Mouse (Mus musculus) embryo, embryonic 11 days (tissue): ENCODE results near the gene Cfap65.

Experiments used
- DNase-seq: peaks from one replicate; pipeline ENCODE4 v3.0.0-alpha.2; 2015

The Cfap65 gene

DNA sequence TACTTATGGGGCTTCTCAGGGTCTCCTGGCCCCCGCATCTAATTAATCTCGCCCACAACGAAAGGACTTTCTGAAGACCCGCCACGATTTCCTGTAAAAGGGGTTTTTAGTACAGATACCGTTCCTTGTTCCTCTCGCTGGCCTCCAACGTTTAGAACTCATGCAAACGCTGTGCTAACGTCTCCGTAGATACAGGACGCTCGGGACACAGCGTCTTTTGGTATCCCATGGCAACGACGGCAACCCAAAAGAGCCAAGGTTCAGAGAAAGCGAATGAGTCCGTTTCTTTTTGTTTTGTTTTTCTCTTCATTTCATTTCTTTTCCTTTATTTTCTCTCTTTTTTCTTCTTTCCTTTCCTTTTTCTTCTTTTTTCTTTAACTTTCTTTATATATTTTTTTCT lies at the start of gene Cfap65:
Gene Cfap65 (minus strand): TSS at position 198 of the 400 bp plus-strand sequence.
- DNase-seq: peak; percentile 78

DNA sequence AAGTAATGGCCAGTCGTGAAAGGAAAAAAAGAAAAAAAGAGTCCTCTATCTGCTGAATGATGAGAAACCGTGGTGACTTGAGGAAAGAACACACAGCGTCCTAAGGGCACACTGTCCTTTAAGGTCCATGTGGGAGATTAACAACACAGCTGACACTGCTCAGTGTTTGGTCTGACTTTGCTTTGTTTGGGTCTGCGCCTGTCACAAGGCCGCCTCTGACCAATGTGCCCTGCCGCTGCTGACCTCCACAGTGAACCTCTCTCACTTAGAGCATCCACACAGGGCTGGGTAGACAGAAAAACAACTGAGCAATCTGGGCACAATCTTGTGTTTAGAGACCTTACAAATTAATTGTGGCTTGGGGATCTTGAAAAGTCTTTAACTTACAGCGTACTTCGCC lies 41.6 kb upstream of the Cfap65 start:
- no peak for DNase-seq

DNA sequence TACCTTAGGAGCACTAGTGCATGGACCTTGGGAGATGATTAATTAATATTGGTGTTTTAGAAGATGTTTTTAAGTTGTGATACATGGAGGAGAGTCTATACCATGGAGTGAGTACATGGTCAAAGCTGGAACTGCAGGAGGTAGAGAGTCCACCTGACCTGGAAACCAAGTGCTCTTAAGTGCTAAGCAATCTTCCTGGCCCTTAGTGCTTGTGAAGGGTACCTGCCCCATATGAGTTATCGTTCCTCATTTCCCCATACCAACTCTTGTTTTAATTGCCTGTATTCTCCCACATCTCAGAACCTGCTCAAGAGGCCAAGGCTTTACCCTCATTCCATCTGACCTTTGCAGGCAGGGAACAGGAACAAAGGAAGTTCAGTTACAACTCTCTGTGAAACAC lies 40.5 kb upstream of the Cfap65 start:
- DNase-seq: no peak

- no peak for DNase-seq
Observed at GRCm38 (mm10) chr1:74973590-74973989, 38.2 kb upstream of the Cfap65 start.

DNA sequence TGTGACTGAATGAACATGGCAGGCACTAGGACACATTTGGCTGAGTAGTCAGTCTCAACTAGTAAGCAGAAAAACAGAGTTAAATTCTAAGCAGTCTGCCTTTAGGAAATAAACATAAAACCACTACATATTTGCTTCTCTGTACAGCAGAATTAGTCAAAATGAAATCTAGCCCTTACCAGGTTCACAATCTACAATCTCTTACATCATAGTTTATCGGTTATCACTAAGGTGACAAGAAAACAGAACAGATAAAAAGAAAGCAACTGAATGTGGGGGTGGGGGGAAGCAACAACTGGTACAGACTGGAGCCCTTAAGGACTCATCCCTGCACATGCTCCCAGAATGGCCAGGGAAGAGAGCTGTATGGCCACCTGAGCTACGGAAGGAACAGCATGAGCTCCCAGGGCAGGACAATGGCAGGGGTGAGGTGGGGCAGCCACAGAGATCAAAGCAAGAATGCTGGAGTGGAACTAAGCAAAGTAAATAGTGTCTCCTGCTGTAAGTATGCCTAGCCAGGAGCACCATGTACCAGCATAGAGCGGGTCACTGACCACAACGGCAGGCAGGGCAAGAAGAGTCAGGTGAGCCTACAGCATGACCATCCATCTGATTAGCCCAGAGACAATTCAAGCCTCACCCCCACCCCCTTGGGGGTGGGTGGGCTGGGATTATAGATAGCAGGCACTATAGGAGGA lies 36.1 kb upstream of the Cfap65 start:
- DNase-seq: no peak

- no peak for DNase-seq
Observed at GRCm38 (mm10) chr1:74967962-74968580, 32.7 kb upstream of the Cfap65 start.

DNA sequence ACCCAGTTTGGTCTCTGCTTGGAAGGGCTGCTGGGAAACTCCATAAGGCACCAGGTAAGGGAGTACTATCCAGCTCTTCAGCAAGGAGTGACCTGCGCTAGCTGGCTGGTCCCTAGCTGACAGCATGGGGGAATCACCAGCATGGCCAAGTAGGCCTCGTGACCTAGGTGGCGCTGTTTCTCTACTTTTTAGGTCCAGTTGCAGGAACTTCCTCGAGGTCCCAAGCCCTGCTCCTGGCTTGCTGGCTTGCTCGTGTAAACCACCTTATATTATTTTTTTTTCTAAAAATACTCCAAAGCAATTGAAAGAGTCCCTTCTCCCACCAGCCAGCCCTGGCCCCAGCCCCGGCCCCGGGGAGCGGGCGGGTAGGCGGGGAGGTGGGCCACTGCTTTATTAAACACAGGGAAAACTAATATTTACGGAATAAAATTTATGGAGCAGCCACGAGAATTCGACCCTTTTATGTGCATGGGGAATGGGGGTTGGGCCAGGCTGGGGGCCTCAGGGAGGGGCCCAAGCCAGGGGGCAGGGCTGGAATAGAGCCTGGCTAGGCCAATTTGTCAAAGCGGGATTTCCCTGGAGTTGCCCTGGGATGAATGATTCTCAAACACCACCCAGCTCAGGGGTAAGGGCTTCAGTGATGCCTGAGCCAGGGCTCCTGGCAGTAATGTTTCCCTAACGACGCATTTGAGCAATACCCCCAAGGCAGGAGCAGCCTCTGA lies 29.3 kb upstream of the Cfap65 start:
- DNase-seq: peak; percentile 96

DNA sequence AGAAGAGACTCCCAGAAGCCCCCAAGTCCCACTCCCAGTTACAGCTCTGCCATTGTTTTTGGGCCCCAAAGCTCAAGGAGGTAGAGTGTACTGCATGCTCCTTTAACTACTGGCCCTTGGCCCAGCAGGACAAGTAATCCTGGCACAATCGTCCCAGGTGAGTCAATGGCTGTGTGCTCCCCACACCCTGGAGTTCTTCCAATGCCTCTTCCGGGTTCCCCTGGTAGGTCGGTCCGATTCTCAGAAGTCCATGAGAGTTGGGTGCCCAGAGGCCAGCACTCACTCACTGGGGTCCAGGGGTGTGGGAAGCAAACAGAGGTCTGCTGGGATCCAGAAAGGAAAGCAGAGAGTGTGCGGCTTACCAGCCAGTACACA lies 27.4 kb upstream of the Cfap65 start:
- DNase-seq: no peak

GRCm38 (mm10) chr1:74962126-74962852 lies 26.9 kb upstream of the Cfap65 start:
- no peak for DNase-seq

DNA sequence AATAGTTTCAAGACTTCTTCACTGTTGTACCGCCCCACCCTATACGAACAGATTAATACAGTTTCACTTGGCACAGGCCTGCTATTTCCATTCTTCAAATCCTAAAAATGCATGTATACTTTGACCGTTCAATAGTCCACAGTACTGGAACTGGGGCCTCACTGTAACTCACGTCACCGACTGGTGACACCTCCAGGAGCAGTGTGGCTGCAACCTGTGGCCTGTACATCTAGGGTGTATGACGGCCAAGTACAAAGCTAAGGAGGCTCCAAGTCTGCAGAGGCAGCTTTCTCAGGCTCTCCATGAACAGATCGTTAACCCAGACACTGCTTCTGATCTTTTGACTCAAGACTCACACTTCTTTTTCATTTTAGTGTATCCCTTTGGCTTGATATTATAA lies 26.3 kb upstream of the Cfap65 start:
- DNase-seq: no peak

GRCm38 (mm10) chr1:74960059-74960458 lies 24.7 kb upstream of the Cfap65 start:
- no peak for DNase-seq

DNA sequence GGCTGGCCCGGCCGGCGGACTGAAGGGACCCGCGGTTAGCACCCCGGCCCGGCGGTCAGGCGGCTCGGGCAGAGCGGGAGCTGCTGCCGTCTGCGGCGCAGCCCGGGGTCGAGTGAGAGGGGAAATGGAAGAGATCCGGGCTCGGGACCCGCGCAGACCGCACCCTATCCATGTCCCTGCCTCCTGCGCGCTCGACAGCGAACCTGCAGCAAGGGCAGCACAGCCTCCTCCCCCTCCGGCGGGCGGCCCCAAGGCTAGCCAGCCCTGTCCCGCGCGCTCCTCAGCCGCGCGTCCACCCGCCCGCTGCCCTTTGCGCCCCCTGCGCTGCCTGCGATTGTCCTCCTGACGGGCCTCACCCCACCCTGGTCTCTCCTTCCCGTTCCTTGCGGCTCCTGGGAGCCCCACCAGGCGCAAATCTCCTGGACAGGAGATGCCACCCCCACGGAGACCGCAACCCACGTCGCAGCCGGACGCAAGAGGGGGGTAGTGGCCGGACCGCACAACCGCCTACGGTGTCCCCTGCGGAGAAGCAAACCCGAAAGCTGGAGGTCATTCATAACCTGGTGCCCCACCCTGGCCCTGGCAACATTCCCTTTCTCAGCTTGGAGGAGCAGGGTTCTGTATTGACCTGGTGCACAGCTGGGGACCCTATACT lies 16.3 kb upstream of the Cfap65 start, which contains the start of gene Ihh:
Gene Ihh (minus strand): TSS at position 117 of the 655 bp plus-strand sequence.
- no peak for DNase-seq

GRCm38 (mm10) chr1:74950576-74951490 lies 15.4 kb upstream of the Cfap65 start:
- peak; percentile 38 for DNase-seq

- DNase-seq: no peak
Observed at GRCm38 (mm10) chr1:74950066-74950465, 14.7 kb upstream of the Cfap65 start.

DNA sequence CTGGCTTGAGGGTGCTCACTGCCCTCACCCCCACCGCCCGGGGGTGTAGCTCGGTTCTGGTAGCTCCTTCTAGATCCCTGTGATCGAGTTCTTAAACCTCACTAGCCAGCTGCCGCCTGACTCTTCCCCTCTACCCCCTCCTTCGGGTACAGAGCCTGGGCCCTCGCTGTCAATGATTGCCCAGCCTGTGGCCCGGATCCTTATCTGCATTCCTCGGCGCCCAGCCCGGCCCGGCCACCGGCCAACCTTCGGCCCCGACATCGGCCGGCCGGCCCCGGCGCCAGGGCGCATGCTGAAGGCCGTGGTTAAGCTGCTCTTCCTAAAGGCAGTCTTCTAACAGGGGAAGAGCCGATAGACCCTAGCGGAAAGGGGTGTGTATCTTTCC lies 14.3 kb upstream of the Cfap65 start:
- peak; percentile 7 for DNase-seq

DNA sequence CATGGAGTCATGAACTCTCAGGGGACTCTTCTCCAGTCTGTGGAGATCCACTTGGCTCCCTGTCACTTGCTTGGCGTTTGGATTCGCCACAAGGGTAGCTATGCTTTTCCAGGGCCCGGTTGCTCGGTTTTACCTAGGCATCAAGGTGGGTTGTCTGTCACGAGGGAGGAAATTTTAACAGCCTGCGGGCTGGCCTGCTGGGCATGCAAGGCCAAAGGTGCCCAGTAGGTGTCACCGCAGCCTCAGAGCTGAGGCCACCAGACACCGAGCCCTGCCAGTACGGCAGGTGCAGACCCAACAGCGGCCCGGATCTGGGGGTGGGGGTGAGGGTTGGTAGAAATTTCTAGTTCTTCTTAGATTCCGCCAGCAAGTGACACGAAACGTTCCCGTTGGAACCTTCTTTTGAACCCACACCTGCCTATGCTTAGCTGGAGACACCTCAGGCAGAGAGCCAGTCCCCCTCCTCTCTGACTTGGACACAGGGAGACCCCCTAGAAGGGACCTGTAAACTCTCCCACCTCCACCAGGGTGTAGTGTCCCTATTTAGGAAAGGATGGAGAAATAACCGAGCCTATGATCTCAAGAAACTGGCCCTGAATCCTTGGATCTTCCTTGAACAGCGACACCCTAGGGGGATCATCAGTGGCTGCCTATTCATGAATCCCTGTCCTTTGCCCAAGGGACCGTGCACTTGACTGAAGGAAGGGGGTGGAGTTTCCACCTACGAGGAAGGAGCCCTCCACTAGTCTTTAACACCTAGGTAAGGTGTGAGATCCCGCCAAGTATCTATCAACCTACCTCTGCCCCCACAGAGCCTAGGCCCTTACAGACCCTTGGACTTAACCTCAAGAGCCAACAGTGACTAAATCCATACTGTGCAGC lies 13.6 kb upstream of the Cfap65 start:
- peak; percentile 74 for DNase-seq

GRCm38 (mm10) chr1:74947986-74948670 lies 12.7 kb upstream of the Cfap65 start:
- peak; percentile 50 for DNase-seq

GRCm38 (mm10) chr1:74941651-74942360 lies 6.4 kb upstream of the Cfap65 start:
- no peak for DNase-seq

GRCm38 (mm10) chr1:74939762-74940161 lies 4.4 kb upstream of the Cfap65 start:
- DNase-seq: peak; percentile 48
